ENCODE assay signal across 8 mouse cellular contexts in the genomic region with DNA sequence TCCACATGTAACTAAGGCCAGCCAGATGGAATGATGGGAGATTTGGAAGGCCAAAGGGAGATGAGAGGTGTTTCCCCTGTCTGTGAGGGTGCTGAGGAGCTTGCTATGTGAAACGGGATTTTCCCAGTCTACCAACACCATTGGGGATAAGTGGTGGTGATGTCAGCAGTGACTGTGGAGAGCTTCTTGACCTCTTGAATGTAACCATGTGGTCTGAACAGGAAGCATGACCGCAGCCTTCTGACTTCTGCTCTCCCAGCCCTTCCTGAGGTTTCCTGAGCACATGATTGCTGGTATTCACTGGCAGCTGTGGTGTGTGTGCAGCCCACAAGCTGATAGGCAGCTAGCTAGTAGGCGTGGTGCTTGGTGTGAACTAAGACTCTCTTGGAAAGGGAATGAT. TPM values are rescaled to one million over a fixed set of nuclear protein-coding genes. Genes with fewer than 3 reads are reported as not detected.
DNase-seq lines count a peak whose midpoint lies in the region; ATAC-seq and TF ChIP-seq lines count a peak whose summit lies in the region.

No protein-coding gene starts in this region.

- WGBS in lung, embryonic 14.5 days: 32% methylated on average over 3 of the region's 3 CpGs
- 84% methylated on average over 3 of the region's 3 CpGs for WGBS in midbrain, embryonic 15.5 days

- no peaks in the 10 kb centered on the region for H3K9me3 ChIP-seq in lung, embryonic 14.5 days (ENCODE audit: low read depth, low read length)
- no peaks in the 10 kb centered on the region for H3K9me3 ChIP-seq in midbrain, embryonic 15.5 days

- no peak overlapping the region for H3K4me2 ChIP-seq in lung, embryonic 14.5 days
- H3K4me2 ChIP-seq in midbrain, embryonic 15.5 days: no peak overlapping the region

- peak; percentile 24 for DNase-seq in thymus, postnatal 0 days (ENCODE audit: low spot score)
- DNase-seq in thymus, postnatal 10 days (ENCODE audit: low spot score in 2 of 2): no peak
- peak; percentile 48 for DNase-seq in heart, postnatal 25 days (ENCODE audit: low spot score)
- DNase-seq in lung, embryonic 14.5 days: peak; percentile 50
- peak; percentile 12 to 28 for DNase-seq in thymus, postnatal 36 days
- DNase-seq in urinary bladder, postnatal 10 days (ENCODE audit: low spot score): no peak
- DNase-seq in left cerebral cortex, adult 8-10 months (ENCODE audit: low spot score in 2 of 2): no peak

- H3K4me3 ChIP-seq in lung, embryonic 14.5 days (ENCODE audit: low read depth, low read length): no peak overlapping the region
- no peak overlapping the region for H3K4me3 ChIP-seq in midbrain, embryonic 15.5 days

- no peak overlapping the region for H3K9ac ChIP-seq in lung, embryonic 14.5 days
- H3K9ac ChIP-seq in midbrain, embryonic 15.5 days: no peak overlapping the region

- intact Hi-C loops in heart, postnatal 25 days (cut with DNase I): no loop called here

- no peak overlapping the region for H3K27ac ChIP-seq in lung, embryonic 14.5 days (ENCODE audit: low read depth)
- no peak overlapping the region for H3K27ac ChIP-seq in midbrain, embryonic 15.5 days

- no peak for TF ChIP-seq CTCF in lung, embryonic 14.5 days (IDR thresholded peaks at IDR 0.05; ENCODE audit: low read depth)

- ATAC-seq in lung, embryonic 14.5 days (ENCODE audit: insufficient read depth): peak; percentile 44; the same call in 1 of the 2 replicates
- no peak for ATAC-seq in midbrain, embryonic 15.5 days (replicated peaks)

- H3K4me1 ChIP-seq in lung, embryonic 14.5 days (ENCODE audit: insufficient read depth): 0 out of 2 replicates have a peak, but pooled peaks cover 3% of the 10 kb centered on the region
- 0 out of 2 replicates have a peak, but pooled peaks cover 2% of the 10 kb centered on the region for H3K4me1 ChIP-seq in midbrain, embryonic 15.5 days

- no peaks in the 10 kb centered on the region for H3K27me3 ChIP-seq in lung, embryonic 14.5 days (ENCODE audit: insufficient read depth, low read length)
- no peaks in the 10 kb centered on the region for H3K27me3 ChIP-seq in midbrain, embryonic 15.5 days (replicated peaks)

- H3K36me3 ChIP-seq in lung, embryonic 14.5 days (ENCODE audit: insufficient read depth): no peaks in the 10 kb centered on the region
- H3K36me3 ChIP-seq in midbrain, embryonic 15.5 days (replicated peaks): no peaks in the 10 kb centered on the region

RNA-seq across cellular contexts. Expression of a gene that starts 58.8 kb away (rescaled TPM):
- polyA plus RNA-seq in thymus, postnatal 0 days (2015; fragmentation: Nextera tagmentation; extraction: Ambion mirVana): 56.6 and 57.3 TPM in 2 replicates
- total RNA-seq in heart, postnatal 25 days (2021): 10 to 100 TPM; 56.8 to 72.0 TPM
- polyA plus RNA-seq in lung, embryonic 14.5 days (2014; fragmentation: Nextera tagmentation; extraction: Ambion mirVana): 73.9 and 84.5 TPM in 2 replicates
- polyA plus RNA-seq in midbrain, embryonic 15.5 days (2015; fragmentation: Nextera tagmentation; extraction: Ambion mirVana): 11.5 and 12.3 TPM in 2 replicates
- 10 to 100 TPM; 14.1 to 20.5 (median 17.9) TPM for total RNA-seq in left cerebral cortex, adult 8-10 months (2022)

Comparison
In these comparisons a context has a peak if more than half of its experiments do, and no peak if none do; other contexts are left out.
1. DNase-seq: peak in thymus, postnatal 0 days (single experiment), heart, postnatal 25 days (single experiment), lung, embryonic 14.5 days (single experiment) and thymus, postnatal 36 days (2 of 2); none in thymus, postnatal 10 days (0 of 2), urinary bladder, postnatal 10 days (single experiment) and left cerebral cortex, adult 8-10 months (0 of 2).